Mouse (Mus musculus) layer of hippocampus, postnatal 25 days (tissue): Measurements from ENCODE around the gene Mctp1. TPM values are rescaled to one million over a fixed set of nuclear protein-coding genes. Genes with fewer than 3 reads are reported as not detected.
"Not testable (repeated sequence)": the region's sequence is repeated elsewhere in the genome, so short reads cannot be mapped to it uniquely, and the experiment has no call there.

Experiments
- DNase-seq, 2 experiments: peaks; one replicate each; pipeline ENCODE4 v3.0.0; 2022; ENCODE audit warnings: mixed read lengths in 2 of 2, low spot score in 1 of 2; ENCODE audit errors: extremely low spot score in 1 of 2
- total RNA-seq, 2 experiments: library from RNA; stranded (reverse); gene quantifications; 2 replicates each; pipeline ENCODE4 v1.2.3; 2021

Gene Mctp1
- total RNA-seq, 2 experiments from 2014 or later, result 52.7 to 55.0 TPM

GRCm38 (mm10) chr13:76896457-76896790, 512.1 kb downstream of the Mctp1 start:
- DNase-seq, result no peak

GRCm38 (mm10) chr13:76918321-76918720, 534.0 kb downstream of the Mctp1 start:
- no peak for DNase-seq

- no peak for DNase-seq
Observed at GRCm38 (mm10) chr13:76926851-76927250, 542.5 kb downstream of the Mctp1 start.

- no peak for DNase-seq
Observed at GRCm38 (mm10) chr13:76927875-76928440, 543.6 kb downstream of the Mctp1 start.

GRCm38 (mm10) chr13:76929152-76929551, 544.8 kb downstream of the Mctp1 start:
- DNase-seq, result no peak

- DNase-seq, result no peak
Observed at GRCm38 (mm10) chr13:76932933-76933332, 548.6 kb downstream of the Mctp1 start.

- no peak for DNase-seq
Observed at GRCm38 (mm10) chr13:76949234-76949633, 564.9 kb downstream of the Mctp1 start.

- DNase-seq, result no peak
Observed at GRCm38 (mm10) chr13:76967588-76967987, 583.3 kb downstream of the Mctp1 start.

GRCm38 (mm10) chr13:76969386-76969785, 585.1 kb downstream of the Mctp1 start:
- DNase-seq, result peak in 1 of 2 experiments; percentile 48

- DNase-seq, result not testable (repeated sequence)
Observed at GRCm38 (mm10) chr13:76971046-76971445, 586.7 kb downstream of the Mctp1 start.

- DNase-seq, result no peak
Observed at GRCm38 (mm10) chr13:77002628-77003027, 618.3 kb downstream of the Mctp1 start.

- DNase-seq, result no peak
Observed at GRCm38 (mm10) chr13:77003684-77004083, 619.3 kb downstream of the Mctp1 start.

GRCm38 (mm10) chr13:77018851-77019250, 634.5 kb downstream of the Mctp1 start:
- no peak for DNase-seq

GRCm38 (mm10) chr13:77029594-77029993, 645.3 kb downstream of the Mctp1 start:
- no peak for DNase-seq

GRCm38 (mm10) chr13:77043375-77043774, 659.0 kb downstream of the Mctp1 start:
- no peak for DNase-seq

- DNase-seq, result no peak
Observed at GRCm38 (mm10) chr13:77045375-77045774, 661.0 kb downstream of the Mctp1 start.

- peak in 1 of 2 experiments; percentile 12 for DNase-seq
Observed at GRCm38 (mm10) chr13:77046416-77046815, 662.1 kb downstream of the Mctp1 start.

GRCm38 (mm10) chr13:77047179-77047931, 663.0 kb downstream of the Mctp1 start:
- DNase-seq, result no peak

GRCm38 (mm10) chr13:77048461-77048860, 664.1 kb downstream of the Mctp1 start:
- no peak for DNase-seq

- DNase-seq, result no peak
Observed at GRCm38 (mm10) chr13:77049736-77050135, 665.4 kb downstream of the Mctp1 start.

GRCm38 (mm10) chr13:77063221-77063620, 678.9 kb downstream of the Mctp1 start:
- DNase-seq, result no peak

- DNase-seq, result no peak
Observed at GRCm38 (mm10) chr13:77068847-77069246, 684.5 kb downstream of the Mctp1 start.
